Mouse (Mus musculus): ENCODE results near the gene Sash1. TPM values are rescaled to one million over a fixed set of nuclear protein-coding genes. Genes with fewer than 3 reads are reported as not detected.
"Not testable (repeated sequence)": the region's sequence is repeated elsewhere in the genome, so short reads cannot be mapped to it uniquely, and the experiment has no call there.

Sash1 gene
- polyA plus RNA-seq, 1 experiment, result 0.03 TPM

GRCm38 (mm10) chr10:8746082-8746696 lies 139.7 kb downstream of the Sash1 start:
- Histone ChIP-seq H3K27me3 (ENCODE audit: control insufficient read depth) (no peaks in the 10 kb centered on the region), H3K4me1 (ENCODE audit: control insufficient read depth) (peaks cover 3% of the 10 kb centered on the region), H3K36me3 (ENCODE audit: control insufficient read depth) (peaks cover 2% of the 10 kb centered on the region; the same call in 1 of the 2 replicates), H3K4me3 (replicated peaks) (no peak overlapping the region), H3K9me3 (ENCODE audit: control insufficient read depth, low read length) (no peaks in the 10 kb centered on the region)
- TF ChIP-seq GATA1 (IDR thresholded peaks at IDR 0.05; ENCODE audit: low read length) (no peak), TAL1 (IDR thresholded peaks at IDR 0.05; ENCODE audit: low read length) (no peak)

- Histone ChIP-seq H3K9me3 (ENCODE audit: control insufficient read depth, low read length) (no peaks in the 10 kb centered on the region), H3K27me3 (ENCODE audit: control insufficient read depth) (no peaks in the 10 kb centered on the region), H3K4me1 (ENCODE audit: control insufficient read depth) (peaks cover 4% of the 10 kb centered on the region), H3K36me3 (ENCODE audit: control insufficient read depth) (peaks cover 4% of the 10 kb centered on the region; the same call in 1 of the 2 replicates), H3K4me3 (replicated peaks) (no peak overlapping the region)
- TF ChIP-seq TAL1 (IDR thresholded peaks at IDR 0.05; ENCODE audit: low read length), result no peak
- no peak for TF ChIP-seq GATA1 (IDR thresholded peaks at IDR 0.05; ENCODE audit: low read length)
Observed at GRCm38 (mm10) chr10:8742872-8743271, 143.0 kb downstream of the Sash1 start.

- Histone ChIP-seq H3K27me3 (ENCODE audit: control insufficient read depth) (no peaks in the 10 kb centered on the region), H3K4me3 (replicated peaks) (no peak overlapping the region), H3K9me3 (ENCODE audit: control insufficient read depth, low read length) (no peaks in the 10 kb centered on the region), H3K36me3 (ENCODE audit: control insufficient read depth) (peaks cover 4% of the 10 kb centered on the region; the same call in 1 of the 2 replicates), H3K4me1 (ENCODE audit: control insufficient read depth) (peaks cover 4% of the 10 kb centered on the region)
- no peak for TF ChIP-seq GATA1 (IDR thresholded peaks at IDR 0.05; ENCODE audit: low read length)
Observed at GRCm38 (mm10) chr10:8741505-8741904, 144.4 kb downstream of the Sash1 start.

GRCm38 (mm10) chr10:8740797-8741196 lies 145.1 kb downstream of the Sash1 start:
- Histone ChIP-seq H3K27me3 (ENCODE audit: control insufficient read depth) (no peaks in the 10 kb centered on the region), H3K9me3 (ENCODE audit: control insufficient read depth, low read length) (no peaks in the 10 kb centered on the region)
- TF ChIP-seq GATA1 (IDR thresholded peaks at IDR 0.05; ENCODE audit: low read length) (no peak), TAL1 (IDR thresholded peaks at IDR 0.05; ENCODE audit: low read length) (no peak)

GRCm38 (mm10) chr10:8729387-8730337 lies 156.2 kb downstream of the Sash1 start:
- TF ChIP-seq TAL1 (IDR thresholded peaks at IDR 0.05; ENCODE audit: low read length), result no peak
- TF ChIP-seq GATA1 (IDR thresholded peaks at IDR 0.05; ENCODE audit: low read length), result no peak

More at GRCm38 (mm10) chr10:8740797-8741196, 145.1 kb downstream of the Sash1 start:
- Histone ChIP-seq H3K4me3 (replicated peaks) (no peak overlapping the region), H3K36me3 (ENCODE audit: control insufficient read depth) (peaks cover 4% of the 10 kb centered on the region; the same call in 1 of the 2 replicates), H3K4me1 (ENCODE audit: control insufficient read depth) (peaks cover 4% of the 10 kb centered on the region)

GRCm38 (mm10) chr10:8719345-8719744 lies 166.5 kb downstream of the Sash1 start:
- H3K36me3 ChIP-seq (ENCODE audit: control insufficient read depth), result no peaks in the 10 kb centered on the region
- H3K27me3 ChIP-seq (ENCODE audit: control insufficient read depth), result no peaks in the 10 kb centered on the region
- no peaks in the 10 kb centered on the region for H3K9me3 ChIP-seq (ENCODE audit: control insufficient read depth, low read length)
- no peak for TF ChIP-seq TAL1 (IDR thresholded peaks at IDR 0.05; ENCODE audit: low read length)
- TF ChIP-seq GATA1 (IDR thresholded peaks at IDR 0.05; ENCODE audit: low read length), result no peak
- no peak overlapping the region for H3K4me3 ChIP-seq (replicated peaks)
- H3K4me1 ChIP-seq (ENCODE audit: control insufficient read depth), result no peaks in the 10 kb centered on the region

More at GRCm38 (mm10) chr10:8729387-8730337, 156.2 kb downstream of the Sash1 start:
- Histone ChIP-seq H3K9me3 (ENCODE audit: control insufficient read depth, low read length) (no peaks in the 10 kb centered on the region), H3K4me3 (replicated peaks) (no peak overlapping the region), H3K4me1 (ENCODE audit: control insufficient read depth) (no peaks in the 10 kb centered on the region), H3K36me3 (ENCODE audit: control insufficient read depth) (no peaks in the 10 kb centered on the region; the same call in 1 of the 2 replicates), H3K27me3 (ENCODE audit: control insufficient read depth) (no peaks in the 10 kb centered on the region)

GRCm38 (mm10) chr10:8718831-8719230 lies 167.0 kb downstream of the Sash1 start:
- Histone ChIP-seq H3K9me3 (ENCODE audit: control insufficient read depth, low read length) (no peaks in the 10 kb centered on the region), H3K4me3 (replicated peaks) (no peak overlapping the region), H3K36me3 (ENCODE audit: control insufficient read depth) (no peaks in the 10 kb centered on the region), H3K4me1 (ENCODE audit: control insufficient read depth) (no peaks in the 10 kb centered on the region), H3K27me3 (ENCODE audit: control insufficient read depth) (no peaks in the 10 kb centered on the region)
- TF ChIP-seq TAL1 (IDR thresholded peaks at IDR 0.05; ENCODE audit: low read length) (no peak), GATA1 (IDR thresholded peaks at IDR 0.05; ENCODE audit: low read length) (no peak)

- Histone ChIP-seq H3K4me1 (ENCODE audit: control insufficient read depth) (no peaks in the 10 kb centered on the region), H3K9me3 (ENCODE audit: control insufficient read depth, low read length) (no peaks in the 10 kb centered on the region), H3K27me3 (ENCODE audit: control insufficient read depth) (no peaks in the 10 kb centered on the region), H3K36me3 (ENCODE audit: control insufficient read depth) (no peaks in the 10 kb centered on the region), H3K4me3 (replicated peaks) (no peak overlapping the region)
- TF ChIP-seq GATA1 (IDR thresholded peaks at IDR 0.05; ENCODE audit: low read length) (no peak), TAL1 (IDR thresholded peaks at IDR 0.05; ENCODE audit: low read length) (no peak)
Observed at GRCm38 (mm10) chr10:8717171-8717570, 168.7 kb downstream of the Sash1 start.

- no peak overlapping the region for H3K4me3 ChIP-seq (replicated peaks)
- H3K4me1 ChIP-seq (ENCODE audit: control insufficient read depth), result no peaks in the 10 kb centered on the region
- no peaks in the 10 kb centered on the region for H3K36me3 ChIP-seq (ENCODE audit: control insufficient read depth)
- H3K9me3 ChIP-seq (ENCODE audit: control insufficient read depth, low read length), result no peaks in the 10 kb centered on the region
- H3K27me3 ChIP-seq (ENCODE audit: control insufficient read depth), result no peaks in the 10 kb centered on the region
- TF ChIP-seq TAL1 (IDR thresholded peaks at IDR 0.05; ENCODE audit: low read length) (no peak), GATA1 (IDR thresholded peaks at IDR 0.05; ENCODE audit: low read length) (no peak)
Observed at GRCm38 (mm10) chr10:8715679-8716284, 170.1 kb downstream of the Sash1 start.

- not testable (repeated sequence) for H3K9me3 ChIP-seq (ENCODE audit: control insufficient read depth, low read length); H3K36me3 ChIP-seq (ENCODE audit: control insufficient read depth); H3K4me1 ChIP-seq (ENCODE audit: control insufficient read depth); H3K4me3 ChIP-seq (replicated peaks); H3K27me3 ChIP-seq (ENCODE audit: control insufficient read depth)
Observed at GRCm38 (mm10) chr10:8696636-8697035, 189.2 kb downstream of the Sash1 start.
